In the genomic region with DNA sequence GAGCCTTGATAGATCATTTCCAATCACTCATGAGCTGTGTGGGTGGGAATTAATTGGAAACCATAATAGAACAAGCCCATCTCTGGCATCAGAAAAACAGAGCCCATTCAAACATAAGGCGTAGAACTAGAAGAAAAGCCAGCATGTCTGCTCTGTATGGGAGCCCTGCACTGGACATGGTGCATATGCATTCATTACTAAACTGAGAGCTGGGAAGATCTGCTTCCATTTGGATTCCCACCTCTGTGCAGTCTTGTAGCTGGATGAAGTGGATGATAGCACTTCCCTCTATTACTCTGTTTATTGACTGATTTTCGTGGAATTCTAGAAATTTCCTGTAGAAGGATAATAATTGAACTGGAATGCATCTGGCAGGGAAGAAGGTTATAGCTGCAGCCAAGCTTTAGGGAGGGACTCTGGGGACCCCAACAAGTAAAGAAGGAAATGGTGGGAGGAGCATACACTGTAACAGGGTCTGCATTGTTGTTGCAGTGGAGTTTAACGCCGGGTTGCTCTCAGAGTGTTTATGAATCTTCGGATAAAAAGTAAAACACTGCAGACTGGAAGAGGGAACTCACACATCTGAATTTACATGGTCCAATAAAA, we compare ENCODE assay signal across 15 mouse cellular contexts.
DNase-seq lines count a peak whose midpoint lies in the region; ATAC-seq and TF ChIP-seq lines count a peak whose summit lies in the region.
"Had no signal": no experiment of that assay in that cellular context is flagged by ENCODE, and none has a peak within 500 bp of the region (broad histone marks: within the 10 kb centered on the region; RNA-seq: fewer than 3 reads in every experiment).

No protein-coding gene starts in this region.

- no peak overlapping the region for H3K4me2 ChIP-seq in liver, embryonic 11.5 days
- no peak overlapping the region for H3K4me2 ChIP-seq in embryonic facial prominence, embryonic 15.5 days (replicated peaks)
- no peak overlapping the region for H3K4me2 ChIP-seq in limb, embryonic 15.5 days
- H3K4me2 ChIP-seq: heart, embryonic 15.5 days; midbrain, embryonic 12.5 days had no signal

- intact Hi-C loops in heart, postnatal 25 days (cut with DNase I), result no loop called here

- no peak overlapping the region for H3K27ac ChIP-seq in liver, adult 2 months (replicated peaks; ENCODE audit: insufficient read depth, low read depth, low read length)
- no peak overlapping the region for H3K27ac ChIP-seq in liver, embryonic 11.5 days (ENCODE audit: low read depth, low read length)
- H3K27ac ChIP-seq in embryonic facial prominence, embryonic 15.5 days (replicated peaks), result peak overlapping the region; percentile 39; the same call in 1 of the 2 replicates
- H3K27ac ChIP-seq in limb, embryonic 15.5 days, result no peak overlapping the region
- H3K27ac ChIP-seq: heart, embryonic 15.5 days; midbrain, embryonic 12.5 days had no signal

- H3K27me3 ChIP-seq in liver, adult 2 months (ENCODE audit: control insufficient read depth, insufficient read depth, low read length), result no peaks in the 10 kb centered on the region
- no peaks in the 10 kb centered on the region for H3K27me3 ChIP-seq in liver, embryonic 11.5 days (replicated peaks; ENCODE audit: control insufficient read depth, insufficient read depth, low read length)
- no peaks in the 10 kb centered on the region for H3K27me3 ChIP-seq in embryonic facial prominence, embryonic 15.5 days
- no peaks in the 10 kb centered on the region for H3K27me3 ChIP-seq in limb, embryonic 15.5 days
- H3K27me3 ChIP-seq: heart, embryonic 15.5 days; midbrain, embryonic 12.5 days had no signal

- no peaks in the 10 kb centered on the region for H3K4me1 ChIP-seq in liver, adult 2 months (ENCODE audit: control insufficient read depth, insufficient read depth, low read length)
- no peaks in the 10 kb centered on the region for H3K4me1 ChIP-seq in liver, embryonic 11.5 days (replicated peaks; ENCODE audit: control insufficient read depth, insufficient read depth, low read length)
- 0 out of 2 replicates have a peak, but pooled peaks cover 6% of the 10 kb centered on the region for H3K4me1 ChIP-seq in embryonic facial prominence, embryonic 15.5 days
- peaks cover 5% of the 10 kb centered on the region for H3K4me1 ChIP-seq in limb, embryonic 15.5 days
- H3K4me1 ChIP-seq: heart, embryonic 15.5 days; midbrain, embryonic 12.5 days had no signal

- no peaks in the 10 kb centered on the region for H3K36me3 ChIP-seq in liver, adult 2 months (ENCODE audit: control insufficient read depth, insufficient read depth, low read length)
- no peaks in the 10 kb centered on the region for H3K36me3 ChIP-seq in liver, embryonic 11.5 days (ENCODE audit: control insufficient read depth, insufficient read depth, low read length)
- H3K36me3 ChIP-seq in embryonic facial prominence, embryonic 15.5 days, result no peaks in the 10 kb centered on the region
- no peaks in the 10 kb centered on the region for H3K36me3 ChIP-seq in limb, embryonic 15.5 days
- H3K36me3 ChIP-seq: heart, embryonic 15.5 days; midbrain, embryonic 12.5 days had no signal

- H3K79me2 ChIP-seq in liver, adult 2 months (ENCODE audit: control insufficient read depth, insufficient read depth, low read length), result no peaks in the 10 kb centered on the region

- 70% methylated on average over 5 of the region's 5 CpGs for WGBS in liver, adult 2 months
- 70% methylated on average over 5 of the region's 5 CpGs for WGBS in liver, embryonic 11.5 days
- 41% methylated on average over 5 of the region's 5 CpGs for WGBS in embryonic facial prominence, embryonic 15.5 days
- WGBS in limb, embryonic 15.5 days, result 39% methylated on average over 5 of the region's 5 CpGs

- no peak for TF ChIP-seq CTCF in liver, adult 2 months (IDR thresholded peaks at IDR 0.05; ENCODE audit: low read depth, low read length)

- peak; percentile 11 for DNase-seq in heart, postnatal 4 days
- no peak for DNase-seq in heart, postnatal 25 days (ENCODE audit: low spot score)
- peak; percentile 11 for DNase-seq in liver, adult 2 months (ENCODE audit: extremely low read depth, low read depth, low spot score)
- DNase-seq in liver, embryonic 11.5 days (ENCODE audit: low spot score), result no peak
- DNase-seq in layer of hippocampus, adult 18-20 months (ENCODE audit: low spot score in 2 of 2), result no peak
- DNase-seq: adrenal gland, postnatal 36 days; gastrocnemius, postnatal 25 days; lung, postnatal 10 days; thymus, adult 18-20 months had no signal

- H3K9ac ChIP-seq in liver, adult 2 months (ENCODE audit: low read depth, low read length), result no peak overlapping the region
- no peak overlapping the region for H3K9ac ChIP-seq in liver, embryonic 11.5 days (ENCODE audit: low read depth, low read length)
- H3K9ac ChIP-seq in embryonic facial prominence, embryonic 15.5 days, result no peak overlapping the region
- no peak overlapping the region for H3K9ac ChIP-seq in limb, embryonic 15.5 days
- H3K9ac ChIP-seq: heart, embryonic 15.5 days; midbrain, embryonic 12.5 days had no signal

- no peak; the same call in 1 of the 2 replicates for ATAC-seq in liver, embryonic 11.5 days (replicated peaks; ENCODE audit: low FRiP score)
- ATAC-seq in embryonic facial prominence, embryonic 15.5 days (ENCODE audit: insufficient number of reproducible peaks, low FRiP score, low TSS enrichment, low read depth), result peak; percentile 60; the same call in 1 of the 2 replicates
- peak; percentile 74; the same call in 1 of the 2 replicates for ATAC-seq in limb, embryonic 15.5 days (ENCODE audit: insufficient number of reproducible peaks, low FRiP score, low TSS enrichment, low read depth)
- ATAC-seq: activated CD4-positive, CD25-positive, alpha-beta regulatory T cell, adult 4 months; CD4-positive, CD25-positive, alpha-beta regulatory T cell, adult 4 months had no signal

- no peak overlapping the region for H3K4me3 ChIP-seq in liver, adult 2 months (ENCODE audit: insufficient read depth, low read depth, low read length)
- no peak overlapping the region for H3K4me3 ChIP-seq in liver, embryonic 11.5 days (ENCODE audit: low read depth, low read length)
- no peak overlapping the region for H3K4me3 ChIP-seq in embryonic facial prominence, embryonic 15.5 days (replicated peaks)
- H3K4me3 ChIP-seq in limb, embryonic 15.5 days, result no peak overlapping the region
- H3K4me3 ChIP-seq: heart, embryonic 15.5 days; midbrain, embryonic 12.5 days had no signal

- TF ChIP-seq POLR2A in liver, adult 2 months (IDR thresholded peaks at IDR 0.05; ENCODE audit: extremely low read depth, insufficient read depth, low read length), result no peak

- no peaks in the 10 kb centered on the region for H3K9me3 ChIP-seq in liver, embryonic 11.5 days (ENCODE audit: control insufficient read depth, low read length)
- no peaks in the 10 kb centered on the region for H3K9me3 ChIP-seq in embryonic facial prominence, embryonic 15.5 days (replicated peaks)
- H3K9me3 ChIP-seq in limb, embryonic 15.5 days, result no peaks in the 10 kb centered on the region
- H3K9me3 ChIP-seq: heart, embryonic 15.5 days; midbrain, embryonic 12.5 days had no signal

Comparison
In these comparisons a context has a peak if more than half of its experiments do, and no peak if none do; other contexts are left out.
1. DNase-seq: peak in heart, postnatal 4 days (single experiment) and liver, adult 2 months (single experiment); none in heart, postnatal 25 days (single experiment), liver, embryonic 11.5 days (single experiment) and layer of hippocampus, adult 18-20 months (0 of 2).